Mouse (Mus musculus) adrenal gland, postnatal 4 days (tissue): ENCODE data around the gene Skida1. TPM values are rescaled to one million over a fixed set of nuclear protein-coding genes. Genes with fewer than 3 reads are reported as not detected.

Experiments used
- DNase-seq, 2 experiments: peaks; one replicate each; pipeline ENCODE4 v3.0.0; 2021 to 2022; ENCODE audit warnings: low spot score in 2 of 2, mixed read lengths in 2 of 2
- total RNA-seq, 2 experiments: library from RNA; stranded (reverse); gene quantifications; 2 replicates each; pipeline ENCODE4 v1.2.3; 2021

Gene Skida1
- total RNA-seq, 2 experiments from 2014 or later: 9.9 to 11.3 TPM

DNA sequence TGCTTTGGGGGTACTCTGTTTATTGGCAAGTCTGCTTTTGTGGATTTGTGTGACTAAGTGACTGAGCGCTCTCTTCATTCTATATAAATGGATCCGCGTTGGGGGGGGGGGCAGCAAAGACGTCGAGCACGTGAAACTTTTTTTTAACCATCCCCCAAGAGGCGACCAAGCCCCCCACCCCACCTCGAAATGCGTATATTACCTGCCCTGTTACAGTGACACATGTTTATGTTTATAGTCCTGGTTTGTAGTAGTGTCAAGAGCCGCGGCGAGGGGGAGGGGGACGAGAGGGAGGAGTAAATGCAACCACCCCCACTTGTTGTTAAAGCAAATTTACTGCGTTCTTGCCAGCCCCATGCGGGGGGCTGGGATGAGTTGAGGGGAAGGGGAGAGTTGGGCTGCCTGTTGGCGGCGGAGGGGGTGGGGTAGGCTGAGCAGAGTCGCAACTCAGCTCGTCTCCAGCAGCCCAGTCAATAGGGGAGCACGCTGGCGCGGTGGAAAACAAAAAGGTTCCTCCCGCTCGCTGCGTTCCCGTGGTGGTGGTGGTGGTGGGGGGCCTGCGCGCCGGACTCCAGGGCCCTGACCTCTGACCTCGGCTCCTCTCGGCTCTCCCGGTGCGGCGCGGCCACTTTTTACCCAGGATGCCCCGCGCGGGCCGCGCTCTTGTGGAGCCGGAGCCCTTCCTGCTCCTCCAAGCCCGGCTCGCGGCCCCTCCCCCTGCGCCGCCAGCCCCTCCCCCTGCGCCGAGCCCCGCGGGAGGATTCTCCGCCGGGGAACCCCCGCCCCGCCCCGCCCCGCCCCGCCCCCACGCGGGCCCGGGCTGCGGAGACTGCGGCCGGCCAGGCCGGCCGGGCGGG is 7.3 kb upstream of the Skida1 start:
- DNase-seq: peak; percentile 92 to 94

DNA sequence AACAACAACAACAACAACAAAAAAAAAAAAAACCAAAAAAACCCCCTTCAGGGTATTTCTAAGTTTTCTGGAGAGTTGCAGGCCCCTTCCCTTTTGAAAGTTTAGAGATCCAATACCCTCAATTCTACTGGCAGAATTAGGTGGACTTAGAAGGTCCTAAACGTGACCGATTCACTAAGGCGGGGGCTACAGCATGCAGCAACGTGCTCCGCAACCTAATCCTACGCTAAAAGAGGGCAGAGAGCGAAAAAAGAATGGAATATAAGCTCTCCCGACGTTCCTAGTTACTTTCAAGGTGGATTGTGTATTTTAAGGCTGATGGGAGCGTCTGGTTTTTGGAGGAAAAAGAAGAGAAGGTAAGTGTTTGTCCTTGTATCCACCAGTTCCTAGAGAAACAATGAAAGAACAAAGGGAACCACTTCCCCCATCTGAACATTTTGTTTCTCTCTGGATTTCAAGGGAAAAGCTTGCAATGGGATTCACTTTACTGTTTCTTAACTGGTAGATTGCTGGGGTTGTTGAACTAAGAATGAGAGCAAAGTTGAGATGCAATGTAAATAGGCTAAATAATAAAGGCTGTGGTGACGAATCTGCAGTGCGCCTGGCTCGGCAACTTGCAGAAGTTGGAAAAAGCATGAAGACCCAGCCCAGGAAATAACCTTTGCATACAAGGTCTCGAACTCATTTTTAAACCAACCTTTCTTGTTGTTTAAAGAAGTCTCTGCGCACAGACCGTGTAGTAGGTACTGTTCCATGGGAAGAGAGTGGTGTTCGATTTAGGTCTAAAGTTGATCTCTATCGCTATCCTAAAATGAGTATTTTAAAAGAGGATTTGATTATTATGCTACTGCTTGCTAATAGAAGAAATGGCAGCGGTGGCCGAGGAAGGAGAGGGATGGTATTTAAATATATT is 6.4 kb upstream of the Skida1 start, which contains the start of gene Mllt10:
TSS of gene Mllt10 (plus strand) at position 222 of the 913 bp plus-strand sequence.
- no peak for DNase-seq

GRCm38 (mm10) chr2:18053951-18054530 is 5.2 kb upstream of the Skida1 start:
- DNase-seq: no peak

- no peak for DNase-seq
Measured at GRCm38 (mm10) chr2:18053243-18053950, 4.5 kb upstream of the Skida1 start.

DNA sequence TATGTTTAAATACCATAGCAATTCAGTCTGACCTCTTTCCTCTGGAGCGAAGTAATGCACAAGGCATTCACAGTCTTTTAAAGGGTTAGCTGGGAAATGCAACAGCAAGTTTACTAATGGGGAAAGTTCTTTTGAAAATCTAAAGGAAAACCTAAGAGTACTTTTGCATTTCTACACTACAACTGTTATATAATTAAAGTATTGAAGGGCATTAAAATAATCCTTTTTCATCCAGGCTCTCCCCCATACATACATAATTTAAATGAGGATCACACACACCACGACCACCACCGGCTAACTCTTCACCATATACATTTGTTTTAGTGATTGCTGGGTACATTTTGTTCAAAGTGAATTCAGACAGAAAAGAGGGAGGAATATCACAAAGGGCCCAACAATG is 3.7 kb upstream of the Skida1 start:
- DNase-seq: no peak

DNA sequence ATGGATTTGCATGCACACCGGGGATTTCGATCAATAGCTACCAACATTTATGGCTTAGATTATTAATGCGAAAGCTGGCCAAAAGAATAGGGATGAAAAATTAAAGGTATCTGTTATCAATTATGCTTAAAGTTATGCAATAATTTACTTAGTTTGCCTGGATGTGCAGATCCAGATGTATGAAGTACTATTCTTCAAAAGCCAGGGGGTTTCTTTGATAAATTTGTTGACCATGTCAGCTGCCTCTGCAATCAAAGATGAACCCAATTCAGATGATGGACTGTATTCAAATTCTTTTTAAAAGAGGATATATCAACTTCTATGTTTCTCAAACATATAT is 3.0 kb upstream of the Skida1 start:
- no peak for DNase-seq

GRCm38 (mm10) chr2:18051026-18051830 is 2.4 kb upstream of the Skida1 start:
- DNase-seq: no peak

GRCm38 (mm10) chr2:18050541-18050985 is 1.7 kb upstream of the Skida1 start:
- no peak for DNase-seq

DNA sequence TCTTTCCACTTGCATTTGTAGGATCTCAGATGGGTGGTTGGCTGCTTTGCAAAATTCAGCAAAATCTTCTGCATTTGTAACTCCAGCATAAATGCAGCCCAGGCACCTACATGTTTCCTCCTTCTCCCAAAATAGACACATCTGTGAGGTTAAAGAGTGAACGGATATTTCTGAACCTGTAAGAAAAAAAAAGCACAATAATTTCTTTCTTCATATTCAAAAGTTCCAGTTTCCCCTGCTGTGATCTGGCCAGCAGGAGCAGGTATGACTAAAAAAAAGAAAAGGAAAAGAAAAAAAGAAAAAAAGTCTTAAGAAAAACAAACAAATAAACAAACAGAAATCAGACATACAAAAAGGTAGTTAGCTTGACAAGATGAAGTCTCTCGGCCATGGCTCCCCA is 1.2 kb upstream of the Skida1 start:
- no peak for DNase-seq

- no peak for DNase-seq
Measured at GRCm38 (mm10) chr2:18049279-18049821, 499 bp upstream of the Skida1 start.

GRCm38 (mm10) chr2:18047646-18048452 is 1.0 kb downstream of the Skida1 start:
- peak in 1 of 2 experiments; percentile 52 for DNase-seq

DNA sequence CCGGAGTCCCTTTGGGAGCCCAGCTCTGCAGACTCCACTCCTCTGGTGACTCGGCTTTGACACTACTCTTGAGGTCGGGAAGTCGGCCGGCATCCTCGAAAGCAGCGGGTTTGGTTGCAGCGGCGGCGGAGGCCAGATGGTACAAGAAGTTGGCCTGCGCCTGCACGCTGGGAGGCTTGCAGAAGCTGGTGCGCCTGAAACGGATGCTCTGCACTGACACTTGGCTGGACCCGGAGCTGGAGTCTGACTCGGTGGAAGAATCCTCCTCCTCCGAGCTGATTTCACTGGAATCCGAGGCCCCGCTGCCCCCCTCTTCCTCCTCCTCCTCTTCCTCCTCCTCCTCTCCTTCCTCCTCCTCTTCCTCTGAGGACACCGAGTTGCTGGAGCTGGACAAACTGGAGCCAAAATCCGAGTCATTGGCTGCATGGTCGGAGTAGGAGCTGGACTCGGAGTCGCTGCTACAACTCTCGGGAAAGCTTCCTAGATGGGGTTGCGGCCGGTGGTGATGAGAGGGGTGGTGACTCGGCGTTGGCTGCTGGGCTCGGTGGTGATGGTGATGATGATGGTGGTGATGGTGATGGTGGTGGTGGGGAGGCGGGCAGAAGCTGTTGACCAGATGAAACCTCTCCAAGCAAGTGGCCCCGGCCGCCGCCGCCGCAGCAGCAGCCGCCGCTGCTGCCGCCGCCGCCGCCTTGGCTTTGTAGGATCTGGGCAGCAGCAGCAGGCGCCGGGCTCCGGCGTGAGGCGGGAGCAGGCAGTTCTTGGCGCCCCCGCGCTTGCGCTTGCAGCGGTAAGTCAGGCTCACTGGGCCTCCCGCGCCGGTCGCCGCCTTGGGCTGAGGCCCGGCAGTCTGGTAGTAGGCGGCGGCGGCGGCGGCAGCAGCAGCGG is 1.8 kb downstream of the Skida1 start:
- DNase-seq: peak in 1 of 2 experiments; percentile 53

DNA sequence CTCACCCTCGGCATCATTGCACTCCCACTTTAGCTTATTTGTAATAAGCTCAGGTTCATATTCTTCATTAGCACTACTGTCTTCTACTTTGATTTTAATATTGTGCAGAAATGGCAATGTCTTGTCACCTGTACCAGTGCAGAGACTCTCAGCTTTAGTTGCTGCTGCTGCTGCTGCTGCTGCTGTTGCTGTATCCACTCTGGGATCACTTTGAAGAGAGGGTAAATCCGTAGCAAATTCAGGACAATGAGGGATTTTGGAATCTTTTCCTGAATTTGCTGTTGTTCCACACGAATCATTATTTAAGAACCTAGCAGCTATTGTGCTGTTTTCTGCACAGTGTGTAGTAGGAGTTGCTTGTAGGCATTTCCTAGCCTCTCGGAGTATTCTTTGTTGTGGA is 2.7 kb downstream of the Skida1 start:
- DNase-seq: no peak

DNA sequence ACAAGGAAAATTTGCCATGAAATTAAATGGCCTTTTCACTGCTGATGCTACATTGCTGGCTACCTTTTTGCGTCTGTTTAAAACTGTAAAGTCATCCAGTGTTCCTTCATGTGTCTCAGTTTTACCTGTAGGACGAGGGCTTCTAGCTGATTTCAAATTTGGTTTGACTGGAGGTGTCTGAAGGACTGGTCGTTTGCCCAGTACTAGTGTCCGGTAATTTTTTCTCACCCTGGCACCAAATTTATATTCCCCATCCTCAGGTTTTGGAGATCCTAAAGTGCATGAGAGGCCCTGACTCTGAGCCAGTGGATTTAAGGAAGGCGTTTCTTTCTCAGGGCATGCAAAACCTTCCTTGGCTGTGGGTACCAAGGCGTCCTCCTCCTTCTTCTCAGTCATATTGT is 3.1 kb downstream of the Skida1 start:
- no peak for DNase-seq

GRCm38 (mm10) chr2:18045143-18045780 is 3.6 kb downstream of the Skida1 start:
- no peak for DNase-seq

GRCm38 (mm10) chr2:18041199-18041885 is 7.5 kb downstream of the Skida1 start:
- no peak for DNase-seq
